Mouse (Mus musculus): ENCODE measurements around the gene Pak7. TPM values are rescaled to one million over a fixed set of nuclear protein-coding genes. Genes with fewer than 3 reads are reported as not detected.
"Not testable (repeated sequence)": the region's sequence is repeated elsewhere in the genome, so short reads cannot be mapped to it uniquely, and the experiment has no call there.

Gene Pak7
- polyA plus RNA-seq, 1 experiment from 2014 or later, result 22.3 TPM

GRCm38 (mm10) chr2:136325646-136326045 lies 62.1 kb downstream of the Pak7 start:
- H3K27me3 ChIP-seq, result no peaks in the 10 kb centered on the region

DNA sequence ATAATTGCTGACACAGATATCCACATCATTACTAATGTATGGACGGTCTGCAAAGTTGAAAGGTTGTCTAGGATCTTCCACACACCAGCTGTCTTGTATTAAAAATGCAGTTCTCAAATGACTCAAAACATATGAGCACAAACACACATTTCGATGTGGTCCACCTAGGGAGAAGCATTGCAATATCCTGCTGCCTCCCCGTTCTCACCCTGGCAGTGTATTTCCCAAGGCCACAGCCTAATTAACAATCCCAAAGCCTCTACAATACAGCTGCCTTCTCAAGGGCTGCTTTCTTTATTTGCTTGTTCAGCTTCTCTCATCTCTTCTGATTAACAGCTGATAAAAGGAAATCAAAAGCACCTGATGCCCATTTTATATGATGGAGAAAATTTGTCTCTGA lies 78.5 kb downstream of the Pak7 start:
- H3K36me3 ChIP-seq (ENCODE audit: poor library complexity, severe bottlenecking), result no peaks in the 10 kb centered on the region
- H3K27me3 ChIP-seq, result no peaks in the 10 kb centered on the region
- H3K4me1 ChIP-seq, result 0 out of 2 replicates have a peak, but pooled peaks cover 4% of the 10 kb centered on the region
- no peak overlapping the region for H3K4me3 ChIP-seq
- H3K9ac ChIP-seq, result no peak overlapping the region
- H3K4me2 ChIP-seq, result no peak overlapping the region
- 53% methylated on average over 3 of the region's 3 CpGs for WGBS
- H3K9me3 ChIP-seq (replicated peaks), result no peaks in the 10 kb centered on the region
- ATAC-seq, result peak; percentile 59; the same call in 1 of the 2 replicates
- no peak overlapping the region for H3K27ac ChIP-seq

More at GRCm38 (mm10) chr2:136325646-136326045, 62.1 kb downstream of the Pak7 start:
- Histone ChIP-seq H3K36me3 (ENCODE audit: poor library complexity, severe bottlenecking) (no peaks in the 10 kb centered on the region), H3K9me3 (replicated peaks) (no peaks in the 10 kb centered on the region), H3K27ac (no peak overlapping the region), H3K4me2 (no peak overlapping the region), H3K9ac (no peak overlapping the region), H3K4me1 (no peaks in the 10 kb centered on the region), H3K4me3 (no peak overlapping the region)
- no peak for ATAC-seq
- WGBS, result 87% methylated on average over 4 of the region's 4 CpGs

DNA sequence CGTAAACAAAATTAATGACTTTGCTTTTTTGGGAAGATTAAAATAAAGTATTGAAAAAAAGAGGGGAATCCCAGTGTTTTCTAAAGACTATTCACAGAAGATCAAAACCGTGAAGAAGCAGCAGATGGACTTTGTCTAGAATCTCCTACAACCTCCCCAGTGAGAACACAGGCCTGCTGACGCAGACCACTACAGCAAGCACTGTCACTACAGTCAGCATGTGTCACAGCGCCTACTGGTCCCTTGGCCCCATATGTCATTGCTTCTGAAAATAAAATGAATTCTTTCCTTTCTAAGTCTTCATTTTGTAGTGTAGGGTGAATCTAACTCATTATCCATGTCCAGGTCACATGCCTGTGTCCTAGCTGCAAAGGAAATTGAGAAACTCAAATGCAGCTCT lies 79.0 kb downstream of the Pak7 start:
- H3K27ac ChIP-seq, result 0 out of 2 replicates have a peak overlapping the region, but pooled peaks have one; percentile 35
- ATAC-seq, result peak; percentile 58; the same call in 1 of the 2 replicates

GRCm38 (mm10) chr2:136302201-136302600 lies 85.6 kb downstream of the Pak7 start:
- Histone ChIP-seq H3K9me3 (replicated peaks) (no peaks in the 10 kb centered on the region), H3K36me3 (ENCODE audit: poor library complexity, severe bottlenecking) (no peaks in the 10 kb centered on the region), H3K27me3 (no peaks in the 10 kb centered on the region), H3K4me3 (no peak overlapping the region), H3K4me1 (no peaks in the 10 kb centered on the region), H3K4me2 (no peak overlapping the region), H3K27ac (no peak overlapping the region), H3K9ac (no peak overlapping the region)
- ATAC-seq, result no peak
- 70% methylated on average over 1 of the region's 2 CpGs for WGBS

More for the DNA sequence above, 79.0 kb downstream of the Pak7 start:
- Histone ChIP-seq H3K36me3 (ENCODE audit: poor library complexity, severe bottlenecking) (no peaks in the 10 kb centered on the region), H3K4me3 (no peak overlapping the region), H3K9me3 (replicated peaks) (no peaks in the 10 kb centered on the region), H3K4me2 (no peak overlapping the region), H3K4me1 (0 out of 2 replicates have a peak, but pooled peaks cover 4% of the 10 kb centered on the region), H3K27me3 (no peaks in the 10 kb centered on the region), H3K9ac (no peak overlapping the region)
- 82% methylated on average over 4 of the region's 4 CpGs for WGBS

GRCm38 (mm10) chr2:136301406-136301805 lies 86.4 kb downstream of the Pak7 start:
- H3K36me3 ChIP-seq (ENCODE audit: poor library complexity, severe bottlenecking), result no peaks in the 10 kb centered on the region
- H3K27me3 ChIP-seq, result no peaks in the 10 kb centered on the region
- ATAC-seq, result 0 out of 2 replicates have a peak, but pooled peaks have one; percentile 58
- no peak overlapping the region for H3K9ac ChIP-seq
- H3K4me3 ChIP-seq, result no peak overlapping the region
- no peak overlapping the region for H3K4me2 ChIP-seq
- no peak overlapping the region for H3K27ac ChIP-seq
- no peaks in the 10 kb centered on the region for H3K4me1 ChIP-seq
- no peaks in the 10 kb centered on the region for H3K9me3 ChIP-seq (replicated peaks)

- 32% methylated on average over 1 of the region's 1 CpGs for WGBS
- Histone ChIP-seq H3K4me3 (no peak overlapping the region), H3K27ac (no peak overlapping the region), H3K9ac (no peak overlapping the region), H3K4me1 (no peaks in the 10 kb centered on the region), H3K27me3 (no peaks in the 10 kb centered on the region), H3K36me3 (ENCODE audit: poor library complexity, severe bottlenecking) (no peaks in the 10 kb centered on the region), H3K9me3 (replicated peaks) (no peaks in the 10 kb centered on the region), H3K4me2 (no peak overlapping the region)
- ATAC-seq, result no peak
Measured at GRCm38 (mm10) chr2:136297371-136297770, 90.4 kb downstream of the Pak7 start.

GRCm38 (mm10) chr2:136282043-136282442 lies 105.7 kb downstream of the Pak7 start:
- ATAC-seq, result no peak
- no peaks in the 10 kb centered on the region for H3K27me3 ChIP-seq
- WGBS, result 78% methylated on average over 1 of the region's 1 CpGs

GRCm38 (mm10) chr2:136241960-136242359 lies 145.8 kb downstream of the Pak7 start:
- H3K9me3 ChIP-seq (replicated peaks); H3K9ac ChIP-seq; H3K36me3 ChIP-seq (ENCODE audit: poor library complexity, severe bottlenecking); H3K4me1 ChIP-seq; H3K4me2 ChIP-seq; H3K4me3 ChIP-seq; ATAC-seq; H3K27me3 ChIP-seq; H3K27ac ChIP-seq: not testable (repeated sequence)
- WGBS, result 89% methylated on average over 4 of the region's 4 CpGs

More at GRCm38 (mm10) chr2:136282043-136282442, 105.7 kb downstream of the Pak7 start:
- H3K9ac ChIP-seq, result no peak overlapping the region
- no peak overlapping the region for H3K27ac ChIP-seq
- H3K9me3 ChIP-seq (replicated peaks), result no peaks in the 10 kb centered on the region
- no peak overlapping the region for H3K4me3 ChIP-seq
- H3K36me3 ChIP-seq (ENCODE audit: poor library complexity, severe bottlenecking), result no peaks in the 10 kb centered on the region
- no peak overlapping the region for H3K4me2 ChIP-seq
- H3K4me1 ChIP-seq, result no peaks in the 10 kb centered on the region

- no peak overlapping the region for H3K27ac ChIP-seq
- H3K9me3 ChIP-seq (replicated peaks), result no peaks in the 10 kb centered on the region
- no peak overlapping the region for H3K9ac ChIP-seq
- 97% methylated on average over 8 of the region's 8 CpGs for WGBS
- no peak overlapping the region for H3K4me2 ChIP-seq
- H3K4me3 ChIP-seq, result no peak overlapping the region
- no peak for ATAC-seq
- no peaks in the 10 kb centered on the region for H3K4me1 ChIP-seq
- H3K36me3 ChIP-seq (ENCODE audit: poor library complexity, severe bottlenecking), result no peaks in the 10 kb centered on the region
- no peaks in the 10 kb centered on the region for H3K27me3 ChIP-seq
Measured at GRCm38 (mm10) chr2:136231228-136231627, 156.5 kb downstream of the Pak7 start.

- 85% methylated on average over 4 of the region's 4 CpGs for WGBS
- ATAC-seq, result no peak
Measured at GRCm38 (mm10) chr2:136204034-136204433, 183.7 kb downstream of the Pak7 start.

DNA sequence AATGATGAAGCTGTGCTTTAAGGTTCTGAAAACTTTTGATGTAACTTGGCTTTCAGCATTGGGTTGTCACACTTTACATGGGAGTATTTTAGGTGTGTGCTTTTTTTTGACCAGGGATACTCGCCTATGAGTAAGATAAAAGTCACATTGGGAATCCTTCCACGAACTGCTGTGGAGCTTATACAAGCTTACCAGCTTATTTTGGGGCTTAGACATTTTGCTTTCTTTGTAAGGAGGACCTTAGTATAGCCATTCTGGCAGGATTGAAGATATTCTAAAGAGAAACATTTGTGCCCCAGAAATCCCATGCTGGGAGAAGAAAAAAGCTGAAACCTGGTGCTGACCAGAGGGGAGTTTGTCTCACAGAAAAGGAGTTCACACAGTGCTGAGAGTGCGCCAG lies 212.7 kb downstream of the Pak7 start:
- no peak for ATAC-seq
- no peaks in the 10 kb centered on the region for H3K4me1 ChIP-seq
- H3K9me3 ChIP-seq (replicated peaks), result no peaks in the 10 kb centered on the region
- no peaks in the 10 kb centered on the region for H3K36me3 ChIP-seq (ENCODE audit: poor library complexity, severe bottlenecking)
- no peak overlapping the region for H3K4me2 ChIP-seq
- H3K27ac ChIP-seq, result no peak overlapping the region
- H3K27me3 ChIP-seq, result no peaks in the 10 kb centered on the region
- H3K4me3 ChIP-seq, result no peak overlapping the region
- 73% methylated on average over 3 of the region's 3 CpGs for WGBS
- H3K9ac ChIP-seq, result no peak overlapping the region

More at GRCm38 (mm10) chr2:136204034-136204433, 183.7 kb downstream of the Pak7 start:
- no peak overlapping the region for H3K4me3 ChIP-seq
- H3K9me3 ChIP-seq (replicated peaks), result no peaks in the 10 kb centered on the region
- H3K27ac ChIP-seq, result no peak overlapping the region
- no peak overlapping the region for H3K9ac ChIP-seq
- no peaks in the 10 kb centered on the region for H3K27me3 ChIP-seq
- H3K36me3 ChIP-seq (ENCODE audit: poor library complexity, severe bottlenecking), result no peaks in the 10 kb centered on the region
- H3K4me2 ChIP-seq, result no peak overlapping the region
- H3K4me1 ChIP-seq, result no peaks in the 10 kb centered on the region

- Histone ChIP-seq H3K27ac (no peak overlapping the region), H3K27me3 (no peaks in the 10 kb centered on the region)
- ATAC-seq, result no peak
Measured at GRCm38 (mm10) chr2:136150752-136151151, 237.0 kb downstream of the Pak7 start.

DNA sequence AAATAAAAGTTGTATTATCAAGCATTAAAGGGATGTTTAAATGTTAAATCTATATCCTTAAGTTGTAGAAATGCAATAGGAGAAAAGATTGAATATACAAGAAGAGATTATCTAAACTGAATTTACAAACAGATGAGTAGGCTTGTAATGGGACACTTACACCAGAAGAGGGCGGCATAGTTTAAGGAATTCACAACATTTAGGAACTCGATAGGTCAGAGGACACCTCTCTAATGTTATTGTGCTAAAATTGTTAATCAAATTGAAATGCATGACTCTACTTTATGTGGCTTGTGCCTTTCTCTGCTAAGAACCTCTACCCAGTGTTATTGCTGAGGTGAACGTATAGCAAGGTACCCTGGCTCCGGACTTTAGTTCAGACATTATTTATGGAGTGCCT lies 238.2 kb downstream of the Pak7 start:
- WGBS, result 37% methylated on average over 4 of the region's 4 CpGs
- no peak overlapping the region for H3K4me3 ChIP-seq
- ATAC-seq, result peak; percentile 52
- H3K9ac ChIP-seq, result no peak overlapping the region
- no peak overlapping the region for H3K4me2 ChIP-seq
- no peaks in the 10 kb centered on the region for H3K4me1 ChIP-seq
- H3K27me3 ChIP-seq, result no peaks in the 10 kb centered on the region
- no peak overlapping the region for H3K27ac ChIP-seq
- no peaks in the 10 kb centered on the region for H3K9me3 ChIP-seq (replicated peaks)
- H3K36me3 ChIP-seq (ENCODE audit: poor library complexity, severe bottlenecking), result no peaks in the 10 kb centered on the region

More at GRCm38 (mm10) chr2:136150752-136151151, 237.0 kb downstream of the Pak7 start:
- Histone ChIP-seq H3K9ac (no peak overlapping the region), H3K9me3 (replicated peaks) (no peaks in the 10 kb centered on the region), H3K4me1 (no peaks in the 10 kb centered on the region), H3K4me3 (no peak overlapping the region), H3K36me3 (ENCODE audit: poor library complexity, severe bottlenecking) (no peaks in the 10 kb centered on the region), H3K4me2 (no peak overlapping the region)
- WGBS, result 89% methylated on average over 7 of the region's 7 CpGs
